Mouse (Mus musculus) liver, embryonic 13.5 days (tissue): ENCODE measurements around the gene Tiam2. TPM values are rescaled to one million over a fixed set of nuclear protein-coding genes. Genes with fewer than 3 reads are reported as not detected.
A peak's percentile ranks its signal among the peaks of the same experiment; 100 is the strongest.

Experiments used
- ATAC-seq: fragments of 200-750 bp; cut with Nextera tagmentation; 2 replicates; pipeline ENCODE4 v1.8.0; 2017; ENCODE audit warnings: low read depth, mild to moderate bottlenecking, moderate number of reproducible peaks, moderate library complexity
- DNase-seq: peaks from one replicate; pipeline ENCODE4 v3.0.0; 2022
- H3K27ac ChIP-seq: fragments of 300-500 bp; sonication (generic); 2 replicates; pipeline ENCODE4 v1.5.1; 2015; ENCODE audit warnings: moderate library complexity, mild to moderate bottlenecking, inconsistent platforms
- H3K27me3 ChIP-seq: fragments of 300-500 bp; sonication (generic); 2 replicates; pipeline ENCODE4 v1.6.1; 2015; ENCODE audit warnings: mild to moderate bottlenecking, inconsistent platforms
- H3K36me3 ChIP-seq: fragments of 300-500 bp; sonication (generic); 2 replicates; pipeline ENCODE4 v1.6.1; 2015; ENCODE audit warnings: mild to moderate bottlenecking, inconsistent platforms
- H3K4me1 ChIP-seq: fragments of 300-500 bp; sonication (generic); replicated peaks from 2 replicates; pipeline ENCODE4 v1.6.1; 2015; ENCODE audit warnings: inconsistent platforms
- H3K4me2 ChIP-seq: fragments of 300-500 bp; sonication (generic); 2 replicates; pipeline ENCODE4 v1.6.1; 2015; ENCODE audit warnings: inconsistent platforms, mild to moderate bottlenecking, moderate library complexity
- H3K4me3 ChIP-seq: fragments of 300-500 bp; sonication (generic); replicated peaks from 2 replicates; pipeline ENCODE4 v1.5.1; 2015; ENCODE audit warnings: mild to moderate bottlenecking, inconsistent platforms
- H3K9ac ChIP-seq: fragments of 300-500 bp; sonication (generic); 2 replicates; pipeline ENCODE4 v1.6.1; 2015; ENCODE audit warnings: mild to moderate bottlenecking, inconsistent platforms
- H3K9me3 ChIP-seq: fragments of 300-500 bp; sonication (generic); replicated peaks from 2 replicates; pipeline ENCODE4 v1.6.1; 2016; ENCODE audit warnings: inconsistent platforms
- WGBS: fragments of 180-500 bp; shearing (Covaris S2); methylation state at CpG from one replicate; pipeline ENCODE4 v1.1.7; 2015; ENCODE audit not compliant: insufficient replicate concordance; 5-methylcytosine and 5-hydroxymethylcytosine counted together
- polyA plus RNA-seq: library from polyadenylated mRNA; unstranded; fragments of >200 nt; fragmentation: Nextera tagmentation; extraction: Ambion mirVana; gene quantifications from 2 replicates; pipeline ENCODE4 v1.2.1, GENCODE M21; 2015

The Tiam2 gene
- polyA plus RNA-seq, 1 experiment from 2014 or later: 0.59 TPM

DNA sequence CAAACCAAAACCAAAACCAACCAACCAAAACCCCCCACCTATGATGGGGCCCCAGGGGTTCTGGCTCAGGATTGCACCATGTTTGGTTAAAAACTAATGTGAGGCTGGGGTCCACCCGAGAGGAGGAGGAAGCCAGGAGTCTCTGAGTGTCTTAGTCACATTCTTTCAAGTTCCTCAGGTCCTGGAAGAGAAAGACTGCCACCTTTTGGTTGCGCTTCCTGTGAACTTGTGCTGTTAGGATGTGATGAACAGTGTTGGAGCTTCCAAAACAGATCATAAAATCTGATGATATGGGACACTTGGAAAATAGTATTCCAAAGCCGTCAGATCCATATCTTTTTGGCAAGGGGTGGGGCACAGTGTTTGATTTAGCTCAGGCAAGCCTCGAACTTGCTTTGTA, 174.6 kb downstream of the Tiam2 start:
- Histone ChIP-seq H3K27ac (no peak overlapping the region), H3K4me3 (no peak overlapping the region), H3K36me3 (no peaks in the 10 kb centered on the region), H3K4me1 (peaks cover 7% of the 10 kb centered on the region; the same call in 1 of the 2 replicates), H3K9ac (no peak overlapping the region), H3K9me3 (no peaks in the 10 kb centered on the region), H3K4me2 (no peak overlapping the region), H3K27me3 (no peaks in the 10 kb centered on the region)
- DNase-seq (no peak), ATAC-seq (no peak)
- WGBS: 52% methylated on average over 4 of the region's 4 CpGs

- H3K4me1 ChIP-seq: no peaks in the 10 kb centered on the region
- ATAC-seq (no peak), DNase-seq (no peak)
- no peak overlapping the region for H3K27ac ChIP-seq
- no peak overlapping the region for H3K4me2 ChIP-seq
- no peak overlapping the region for H3K4me3 ChIP-seq
- H3K9ac ChIP-seq: no peak overlapping the region
- WGBS: 55% methylated on average over 1 of the region's 1 CpGs
- H3K36me3 ChIP-seq: no peaks in the 10 kb centered on the region
- no peaks in the 10 kb centered on the region for H3K27me3 ChIP-seq
- no peaks in the 10 kb centered on the region for H3K9me3 ChIP-seq
Measured at GRCm38 (mm10) chr17:3505711-3506110, 179.3 kb downstream of the Tiam2 start.

DNA sequence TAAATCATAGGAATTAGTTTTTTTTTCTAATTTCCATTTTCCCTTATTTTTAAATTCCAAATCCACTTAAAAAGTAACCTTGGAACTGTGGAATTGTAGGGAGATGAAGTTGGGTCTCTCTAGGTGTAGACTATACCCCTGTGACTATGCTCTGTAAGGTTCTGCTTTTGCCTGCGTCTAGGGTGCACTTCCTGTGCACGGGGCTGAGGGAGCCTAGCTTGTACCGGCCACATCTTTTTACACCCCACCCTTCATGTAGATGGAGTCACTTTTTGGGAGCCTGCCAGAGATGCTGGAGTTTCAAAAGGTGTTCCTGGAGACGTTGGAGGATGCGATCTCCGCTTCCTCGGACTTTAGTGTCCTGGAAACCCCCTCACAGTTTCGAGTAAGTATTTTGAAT, 180.1 kb downstream of the Tiam2 start:
- Histone ChIP-seq H3K4me1 (no peaks in the 10 kb centered on the region), H3K4me2 (no peak overlapping the region), H3K9ac (no peak overlapping the region), H3K9me3 (no peaks in the 10 kb centered on the region), H3K36me3 (no peaks in the 10 kb centered on the region), H3K4me3 (no peak overlapping the region), H3K27ac (no peak overlapping the region), H3K27me3 (no peaks in the 10 kb centered on the region)
- ATAC-seq: no peak
- WGBS: 60% methylated on average over 8 of the region's 8 CpGs
- no peak for DNase-seq

DNA sequence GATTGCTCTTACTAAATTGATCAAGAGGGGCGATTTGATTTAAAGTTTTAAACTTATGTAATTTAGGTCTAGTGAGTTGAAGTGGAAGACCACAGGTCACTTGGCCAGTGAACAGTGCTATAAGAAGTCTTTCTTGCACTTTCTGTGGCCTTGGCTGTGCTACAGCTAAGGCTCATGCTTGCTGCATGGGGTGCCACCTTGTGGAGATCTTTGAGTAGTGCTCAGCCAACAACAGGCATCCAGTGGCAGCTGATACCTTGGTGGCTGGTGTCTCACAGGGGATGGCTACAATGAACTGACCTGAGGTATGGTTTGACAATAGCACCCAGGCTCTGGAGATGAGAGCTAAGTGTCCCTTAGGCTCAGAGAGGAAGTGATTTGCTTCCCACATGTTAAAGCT, 183.5 kb downstream of the Tiam2 start:
- ATAC-seq (peak; percentile 57; the same call in 1 of the 2 replicates), DNase-seq (peak; percentile 22)
- H3K4me2 ChIP-seq: no peak overlapping the region
- no peaks in the 10 kb centered on the region for H3K9me3 ChIP-seq
- WGBS: 12% methylated on average over 1 of the region's 1 CpGs
- no peaks in the 10 kb centered on the region for H3K27me3 ChIP-seq
- H3K9ac ChIP-seq: no peak overlapping the region
- no peak overlapping the region for H3K27ac ChIP-seq
- H3K36me3 ChIP-seq: no peaks in the 10 kb centered on the region
- no peak overlapping the region for H3K4me3 ChIP-seq
- H3K4me1 ChIP-seq: no peaks in the 10 kb centered on the region

DNA sequence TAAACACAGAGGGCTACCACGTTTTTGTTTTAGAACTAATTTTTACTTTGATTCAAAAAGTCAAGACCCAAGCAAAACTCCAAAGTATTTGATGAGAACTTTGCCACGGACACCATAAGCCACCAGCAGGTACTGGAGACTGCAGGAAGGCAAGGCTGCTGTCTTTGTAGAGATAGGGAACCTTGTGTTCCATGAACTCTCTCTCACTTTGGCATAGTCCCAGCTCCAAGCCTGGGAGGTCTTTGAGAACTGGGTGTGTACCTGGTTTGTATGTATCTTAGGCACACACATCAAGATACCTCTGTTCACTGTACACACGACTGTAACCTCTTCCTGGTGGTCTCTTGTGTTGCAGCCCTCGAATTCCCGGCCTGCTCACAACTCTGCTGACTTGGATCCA, 187.9 kb downstream of the Tiam2 start:
- DNase-seq (no peak), ATAC-seq (no peak)
- Histone ChIP-seq H3K9me3 (no peaks in the 10 kb centered on the region), H3K4me1 (no peaks in the 10 kb centered on the region), H3K27me3 (no peaks in the 10 kb centered on the region), H3K27ac (no peak overlapping the region), H3K4me3 (no peak overlapping the region), H3K36me3 (peaks cover 6% of the 10 kb centered on the region; the same call in 1 of the 2 replicates), H3K4me2 (no peak overlapping the region), H3K9ac (no peak overlapping the region)
- 65% methylated on average over 5 of the region's 5 CpGs for WGBS

DNA sequence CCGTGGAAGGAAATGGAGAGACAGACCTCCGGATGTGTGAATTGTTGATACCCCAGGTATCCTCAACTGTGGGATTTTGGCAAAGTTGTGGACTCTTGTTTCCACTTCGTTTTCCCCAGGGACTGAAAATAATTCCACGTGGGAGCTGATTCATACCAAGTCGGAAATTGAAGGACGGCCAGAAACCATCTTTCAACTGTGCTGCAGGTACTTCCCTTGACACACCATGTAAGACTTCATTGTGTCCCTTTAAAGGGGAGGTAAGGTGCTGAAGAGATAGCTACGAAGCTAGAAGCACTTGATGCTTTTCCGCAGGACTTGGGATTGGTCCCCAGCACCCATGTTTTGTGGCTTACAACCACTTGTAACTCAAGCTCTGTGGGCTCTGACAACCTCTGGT, 189.5 kb downstream of the Tiam2 start:
- Histone ChIP-seq H3K27ac (no peak overlapping the region), H3K4me2 (no peak overlapping the region), H3K4me3 (no peak overlapping the region), H3K9ac (no peak overlapping the region), H3K9me3 (no peaks in the 10 kb centered on the region), H3K27me3 (no peaks in the 10 kb centered on the region), H3K4me1 (no peaks in the 10 kb centered on the region; the same call in 1 of the 2 replicates), H3K36me3 (peaks cover 6% of the 10 kb centered on the region; the same call in 1 of the 2 replicates)
- DNase-seq (no peak), ATAC-seq (no peak)
- 76% methylated on average over 8 of the region's 8 CpGs for WGBS

- H3K9me3 ChIP-seq: no peaks in the 10 kb centered on the region
- no peak overlapping the region for H3K9ac ChIP-seq
- WGBS: 75% methylated on average over 9 of the region's 9 CpGs
- H3K27ac ChIP-seq: no peak overlapping the region
- H3K36me3 ChIP-seq: peaks cover 6% of the 10 kb centered on the region; the same call in 1 of the 2 replicates
- DNase-seq (no peak), ATAC-seq (no peak)
- no peak overlapping the region for H3K4me3 ChIP-seq
- H3K4me1 ChIP-seq: peaks cover 3% of the 10 kb centered on the region; the same call in 1 of the 2 replicates
- no peaks in the 10 kb centered on the region for H3K27me3 ChIP-seq
- H3K4me2 ChIP-seq: no peak overlapping the region
Measured at GRCm38 (mm10) chr17:3516406-3516805, 190.0 kb downstream of the Tiam2 start.

GRCm38 (mm10) chr17:3520344-3520743, 194.0 kb downstream of the Tiam2 start:
- H3K4me2 ChIP-seq: no peak overlapping the region
- H3K27me3 ChIP-seq: no peaks in the 10 kb centered on the region
- H3K4me3 ChIP-seq: no peak overlapping the region
- H3K36me3 ChIP-seq: peaks cover 6% of the 10 kb centered on the region; the same call in 1 of the 2 replicates
- peaks cover 3% of the 10 kb centered on the region; the same call in 1 of the 2 replicates for H3K4me1 ChIP-seq
- no peak overlapping the region for H3K27ac ChIP-seq
- H3K9ac ChIP-seq: no peak overlapping the region
- DNase-seq (no peak), ATAC-seq (no peak)
- H3K9me3 ChIP-seq: no peaks in the 10 kb centered on the region
- WGBS: 72% methylated on average over 5 of the region's 5 CpGs

DNA sequence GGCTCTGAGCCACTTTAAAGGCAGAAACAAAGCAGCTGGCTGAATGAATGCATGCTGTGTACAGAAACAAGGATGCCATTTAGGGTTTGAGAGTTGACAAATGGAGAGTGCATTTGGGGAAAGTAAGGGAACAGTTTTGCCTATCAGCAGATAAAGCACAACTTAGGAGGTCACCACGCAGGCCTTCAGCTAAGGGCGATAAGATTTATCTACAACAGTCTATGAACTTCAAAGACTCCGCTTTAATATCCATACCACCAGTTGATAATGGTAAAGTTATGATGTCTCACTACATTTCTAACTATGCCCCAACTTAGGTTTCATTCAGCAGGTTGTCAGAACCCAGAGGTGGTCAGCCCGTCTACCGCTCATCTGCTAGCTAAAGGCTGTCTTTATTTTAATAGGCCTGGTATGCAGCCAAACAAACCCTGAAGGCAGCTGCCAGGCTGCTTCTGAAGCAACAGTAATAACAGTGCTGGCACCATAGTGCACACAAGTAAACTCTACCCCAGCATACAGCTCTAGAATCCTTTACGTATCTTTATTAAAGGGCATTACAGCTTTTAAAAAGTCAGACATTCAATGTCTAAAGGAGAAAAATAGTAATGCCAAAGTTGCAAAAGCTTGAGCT, 201.6 kb downstream of the Tiam2 start:
- Histone ChIP-seq H3K27me3 (no peaks in the 10 kb centered on the region), H3K27ac (peak overlapping the region; percentile 72), H3K4me3 (no peak overlapping the region), H3K9ac (no peak overlapping the region), H3K4me2 (peak overlapping the region; percentile 33; the same call in 1 of the 2 replicates), H3K9me3 (no peaks in the 10 kb centered on the region), H3K4me1 (peaks cover 27% of the 10 kb centered on the region), H3K36me3 (peaks cover 8% of the 10 kb centered on the region)
- DNase-seq (peak; percentile 32), ATAC-seq (peak; percentile 79)
- 51% methylated on average over 6 of the region's 6 CpGs for WGBS

GRCm38 (mm10) chr17:3529523-3529922, 203.2 kb downstream of the Tiam2 start:
- Histone ChIP-seq H3K27ac (no peak overlapping the region), H3K9me3 (no peaks in the 10 kb centered on the region), H3K27me3 (no peaks in the 10 kb centered on the region), H3K4me2 (no peak overlapping the region), H3K36me3 (peaks cover 8% of the 10 kb centered on the region), H3K9ac (no peak overlapping the region), H3K4me3 (no peak overlapping the region), H3K4me1 (peaks cover 27% of the 10 kb centered on the region)
- peak; percentile 73 for ATAC-seq
- peak; percentile 15 for DNase-seq
- WGBS: 40% methylated on average over 3 of the region's 3 CpGs

GRCm38 (mm10) chr17:3530549-3530948, 204.2 kb downstream of the Tiam2 start:
- Histone ChIP-seq H3K9me3 (no peaks in the 10 kb centered on the region), H3K9ac (no peak overlapping the region), H3K4me1 (peaks cover 27% of the 10 kb centered on the region), H3K4me3 (no peak overlapping the region), H3K27me3 (no peaks in the 10 kb centered on the region), H3K36me3 (peaks cover 8% of the 10 kb centered on the region), H3K4me2 (no peak overlapping the region), H3K27ac (no peak overlapping the region)
- DNase-seq: no peak
- no peak for ATAC-seq
- WGBS: 73% methylated on average over 7 of the region's 7 CpGs

DNA sequence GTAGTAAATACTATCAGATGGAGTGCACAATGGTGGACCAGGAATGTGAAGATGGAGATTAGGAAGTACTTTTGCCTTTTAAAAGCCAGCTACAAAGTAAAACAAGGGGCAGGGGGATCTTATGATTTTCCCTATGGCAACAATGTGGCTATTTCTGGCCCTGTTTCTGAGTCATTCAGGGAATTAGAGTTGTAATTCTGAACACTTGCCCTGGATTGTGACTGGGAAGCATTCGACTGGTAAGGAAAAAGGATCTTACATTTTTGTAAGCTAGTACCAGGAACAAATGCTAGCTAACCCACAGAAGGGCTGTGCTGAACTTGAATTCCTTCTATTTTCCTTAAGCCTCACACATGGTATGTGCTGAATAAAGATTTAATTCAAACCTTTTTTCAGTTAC, 205.3 kb downstream of the Tiam2 start:
- no peaks in the 10 kb centered on the region for H3K9me3 ChIP-seq
- H3K4me2 ChIP-seq: no peak overlapping the region
- ATAC-seq (no peak), DNase-seq (no peak)
- peaks cover 23% of the 10 kb centered on the region for H3K4me1 ChIP-seq
- H3K27me3 ChIP-seq: no peaks in the 10 kb centered on the region
- H3K36me3 ChIP-seq: peaks cover 8% of the 10 kb centered on the region
- 58% methylated on average over 1 of the region's 1 CpGs for WGBS
- H3K4me3 ChIP-seq: no peak overlapping the region
- H3K9ac ChIP-seq: no peak overlapping the region
- no peak overlapping the region for H3K27ac ChIP-seq
